Mouse (Mus musculus): ENCODE measurements at regions not wholly inside any gene's neighbourhood (a gene's known extent, or its start where the extent isn't known, plus 50 kb on each side); places are given as distances from the start of the nearest gene placed in this dataset.

DNA sequence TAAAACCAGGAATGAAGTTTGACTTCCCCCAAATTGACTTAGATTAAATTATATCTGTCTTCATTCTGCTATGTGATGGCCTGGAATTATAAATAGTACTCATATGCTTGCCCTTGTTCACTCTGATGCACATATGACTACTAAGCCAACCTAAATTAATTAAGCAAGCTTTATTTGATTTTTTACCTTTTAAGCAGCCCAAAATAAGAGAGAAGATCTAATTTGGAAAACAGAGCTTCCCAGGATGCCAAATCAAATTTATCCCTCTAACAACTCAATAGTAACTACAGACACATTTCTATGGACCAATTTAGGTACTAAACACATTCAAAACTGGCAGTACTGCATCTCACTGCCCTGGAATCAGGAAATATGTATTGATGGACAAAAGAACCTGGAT, 342.1 kb upstream of the Slc8a1 start:
- DNase-seq (ENCODE audit: low read depth) = no peak
